Mouse (Mus musculus) embryo, embryonic 11.5 days (tissue): ENCODE measurements around the gene Bcl2l1.

ENCODE experiments used
- DNase-seq: peaks from one replicate; pipeline ENCODE4 v3.0.0-alpha.2; 2012; ENCODE audit warnings: low read depth, low spot score

Gene Bcl2l1

DNA sequence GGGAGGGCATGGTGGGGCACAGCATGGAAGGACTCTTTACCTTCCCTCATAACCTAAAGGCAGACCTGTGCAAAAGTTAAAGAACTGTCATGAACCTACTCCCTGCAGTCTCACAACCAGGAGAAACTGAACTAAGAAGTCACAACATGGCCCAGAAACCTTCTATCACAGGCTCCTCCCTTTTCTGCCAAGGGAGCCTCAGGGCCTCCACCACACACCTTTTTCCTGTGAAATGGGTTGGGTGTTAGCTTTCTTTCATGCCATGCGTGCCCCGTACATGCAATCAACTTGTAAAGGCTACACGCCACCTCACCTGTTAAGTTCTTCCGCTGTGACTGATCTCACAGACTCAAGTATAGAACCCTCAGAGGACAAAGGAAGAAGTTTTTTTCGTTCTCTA is 28.4 kb downstream of the Bcl2l1 start:
- no peak for DNase-seq

- DNase-seq: no peak
Measured at GRCm38 (mm10) chr2:152802303-152802702, 29.2 kb downstream of the Bcl2l1 start.

DNA sequence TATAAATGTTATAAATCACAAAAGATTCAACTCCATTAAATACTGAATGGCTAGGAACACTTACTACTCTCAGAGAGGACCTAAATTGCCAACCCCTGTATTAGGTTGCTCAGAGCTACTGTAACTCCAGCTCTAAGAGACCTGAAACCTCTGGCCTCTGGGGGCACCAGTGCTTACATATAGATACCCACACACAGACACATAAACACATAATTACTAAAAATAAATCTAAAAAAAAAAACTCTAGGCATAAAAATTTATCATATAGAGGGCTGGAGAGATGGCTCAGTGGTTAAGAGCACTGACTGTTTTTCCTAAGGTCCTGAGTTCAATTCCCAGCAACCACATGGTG is 30.8 kb downstream of the Bcl2l1 start:
- DNase-seq: no peak

GRCm38 (mm10) chr2:152799954-152800761 is 31.4 kb downstream of the Bcl2l1 start:
- no peak for DNase-seq

DNA sequence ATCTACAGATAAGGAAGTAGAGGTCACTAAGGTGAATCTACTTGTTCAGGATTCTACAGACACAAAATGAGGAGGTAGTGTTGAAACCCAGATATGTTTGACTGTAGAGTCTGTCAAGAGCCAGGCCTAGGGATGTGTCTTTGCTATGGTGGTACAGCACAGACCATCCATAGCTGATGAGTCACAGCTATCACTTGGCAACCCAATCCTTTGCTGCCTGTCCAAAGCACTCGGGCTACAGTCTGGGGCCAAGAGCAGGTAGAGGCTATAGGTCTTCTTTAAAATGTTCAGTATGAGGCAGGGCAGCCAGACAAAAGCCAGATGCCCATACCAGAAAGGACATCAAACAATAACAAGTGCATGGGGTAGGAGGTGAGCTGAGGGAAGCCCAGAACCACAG is 33.9 kb downstream of the Bcl2l1 start:
- no peak for DNase-seq

DNA sequence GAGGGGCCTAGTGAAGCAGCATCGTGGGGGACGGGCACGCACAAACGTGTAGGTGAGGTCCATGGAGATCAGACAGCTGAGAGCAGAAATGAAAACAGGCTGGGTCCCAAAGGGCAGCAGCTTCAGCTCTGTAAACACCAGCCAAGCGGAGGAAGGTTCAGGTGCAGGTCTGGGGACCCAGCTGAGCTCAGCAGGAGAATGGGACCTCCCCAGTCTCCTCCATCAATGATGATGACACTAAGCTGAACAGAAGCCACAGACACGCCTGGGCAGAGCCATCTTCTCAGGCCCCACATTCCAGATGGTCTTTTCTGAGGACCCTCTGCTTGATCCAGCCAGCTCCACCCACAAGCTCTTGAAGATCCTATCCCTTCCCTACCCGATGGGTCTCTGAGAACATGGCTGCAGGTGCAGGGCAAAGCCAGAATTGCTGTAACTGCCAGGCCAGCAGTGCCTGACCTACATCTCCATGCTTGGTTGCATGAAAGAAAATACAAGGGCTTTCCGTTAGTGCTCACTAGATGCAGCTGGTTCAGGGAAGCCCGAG is 37.2 kb downstream of the Bcl2l1 start:
- no peak for DNase-seq

DNA sequence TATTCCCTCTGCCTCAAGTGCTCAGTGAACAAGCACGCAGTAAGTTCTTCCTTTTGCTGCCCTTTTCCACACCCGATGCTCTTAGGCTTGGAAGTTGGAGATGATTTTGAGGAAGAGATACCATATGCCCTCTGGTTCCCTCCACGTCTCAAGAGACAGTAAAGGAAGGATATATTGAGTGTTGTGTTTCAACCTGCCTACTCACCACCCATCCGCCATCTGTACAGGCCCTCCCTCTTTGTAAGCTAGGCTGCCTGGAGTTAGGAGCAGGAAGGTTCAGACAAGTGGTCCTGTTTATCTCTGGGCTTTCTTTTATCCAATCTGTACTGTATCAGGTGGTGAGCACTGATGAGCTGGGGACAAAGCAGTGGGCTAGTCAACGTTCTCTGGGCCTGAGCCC is 38.1 kb downstream of the Bcl2l1 start:
- no peak for DNase-seq

DNA sequence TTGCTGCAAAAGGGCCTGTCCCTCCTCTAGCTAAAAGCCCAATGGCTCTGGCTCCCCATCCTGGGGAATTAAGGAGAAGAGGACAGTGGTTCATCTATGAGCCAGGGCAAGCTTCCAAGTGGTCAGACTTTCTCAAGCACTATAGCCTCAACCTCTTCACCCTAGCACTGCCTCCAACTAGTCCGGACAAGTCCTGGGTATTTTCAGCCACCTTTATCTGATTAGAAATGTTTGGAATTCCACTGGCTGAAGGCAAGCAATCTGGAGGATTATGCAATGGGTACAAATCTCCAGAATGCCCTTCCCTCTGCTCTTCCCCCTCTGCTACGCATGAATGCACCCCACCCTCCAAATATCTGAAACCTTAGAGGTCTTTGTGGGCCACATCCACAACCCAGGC is 39.1 kb downstream of the Bcl2l1 start:
- DNase-seq: no peak

GRCm38 (mm10) chr2:152789591-152789999 is 41.9 kb downstream of the Bcl2l1 start:
- no peak for DNase-seq

GRCm38 (mm10) chr2:152788892-152789421 is 42.6 kb downstream of the Bcl2l1 start:
- no peak for DNase-seq

GRCm38 (mm10) chr2:152787543-152787942 is 44.0 kb downstream of the Bcl2l1 start:
- no peak for DNase-seq

GRCm38 (mm10) chr2:152787136-152787535 is 44.4 kb downstream of the Bcl2l1 start:
- no peak for DNase-seq

- DNase-seq: no peak
Measured at GRCm38 (mm10) chr2:152785446-152786350, 45.8 kb downstream of the Bcl2l1 start.

- DNase-seq: no peak
Measured at GRCm38 (mm10) chr2:152784640-152785039, 46.9 kb downstream of the Bcl2l1 start.

- no peak for DNase-seq
Measured at GRCm38 (mm10) chr2:152783241-152783640, 48.3 kb downstream of the Bcl2l1 start.

DNA sequence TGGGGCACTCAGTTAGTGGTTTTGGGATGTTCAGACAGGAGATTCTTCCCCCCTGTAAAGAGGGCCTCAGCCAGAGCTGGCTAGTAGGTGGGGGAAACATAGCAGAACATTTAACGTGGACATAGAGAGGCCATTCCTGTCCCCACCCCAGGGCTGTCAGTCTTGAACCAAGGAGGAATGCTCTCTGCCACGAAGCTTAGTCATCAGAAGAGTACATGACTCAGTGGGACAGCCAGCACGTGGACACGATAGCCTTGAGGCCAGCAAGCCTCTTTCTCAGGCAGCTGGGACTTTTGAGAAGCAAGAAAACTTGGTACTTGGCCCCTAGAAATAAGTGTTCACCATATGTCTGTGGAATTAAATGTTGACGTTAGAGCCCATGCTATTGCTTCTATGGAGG is 48.9 kb downstream of the Bcl2l1 start:
- DNase-seq: no peak

GRCm38 (mm10) chr2:152781031-152781711 is 50.4 kb downstream of the Bcl2l1 start:
- no peak for DNase-seq

DNA sequence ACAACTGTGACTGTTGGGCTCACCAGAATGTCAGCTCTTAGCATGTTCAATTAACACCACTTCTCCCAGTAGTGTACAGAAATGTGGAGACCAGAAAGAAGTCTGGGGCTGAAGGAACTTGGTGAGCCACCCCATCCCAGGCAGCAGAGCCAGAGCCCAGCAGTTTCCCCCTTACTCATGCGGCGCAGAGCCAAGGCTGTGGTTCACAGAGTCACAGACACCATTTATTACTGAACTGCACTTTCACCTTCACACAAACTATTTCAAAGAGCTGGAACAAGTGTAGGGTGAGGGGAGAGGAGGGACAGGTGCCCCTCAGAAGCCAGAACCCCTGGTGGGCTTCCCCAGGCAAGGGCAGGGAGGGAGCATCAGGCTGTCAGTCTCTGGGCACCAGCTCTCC is 51.1 kb downstream of the Bcl2l1 start:
- DNase-seq: no peak

DNA sequence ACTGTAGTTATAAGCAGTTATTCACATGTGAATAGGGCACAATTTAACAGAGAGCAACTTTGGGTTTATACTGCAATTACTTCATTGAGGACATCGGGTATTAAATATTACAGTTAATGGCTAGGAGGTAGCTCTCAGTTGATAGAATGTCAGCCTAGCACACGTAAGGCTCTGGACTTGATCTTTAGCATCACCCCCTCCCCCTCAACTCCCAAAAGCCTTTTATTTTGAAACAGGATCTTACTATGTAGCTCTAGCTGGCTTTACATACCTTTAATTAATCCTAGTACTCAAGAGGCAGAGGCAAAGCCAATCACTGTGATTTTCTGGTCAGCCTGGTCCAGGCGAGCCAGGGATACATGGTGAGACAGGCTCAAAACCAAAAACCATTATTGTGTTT is 54.4 kb downstream of the Bcl2l1 start:
- DNase-seq: no peak

DNA sequence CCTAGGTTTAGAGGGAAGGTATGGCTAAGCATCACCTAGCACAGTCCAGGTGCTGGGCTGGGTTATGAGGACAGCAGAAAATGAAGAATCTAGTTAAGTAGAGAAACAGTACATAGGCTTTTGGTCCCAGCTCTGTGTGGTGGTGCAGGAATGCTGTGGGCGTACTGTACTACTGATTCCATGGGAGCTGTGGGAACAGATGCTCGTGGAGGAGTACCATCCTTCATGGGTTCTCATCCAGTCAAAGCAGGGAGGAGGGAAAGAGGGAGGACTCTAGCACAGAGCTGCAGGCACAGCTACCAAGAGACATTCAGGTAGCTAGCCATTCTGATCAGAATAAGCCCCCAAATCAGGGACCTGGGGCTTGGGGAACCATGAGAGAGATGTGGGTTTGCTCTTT is 55.1 kb downstream of the Bcl2l1 start:
- no peak for DNase-seq

- no peak for DNase-seq
Measured at GRCm38 (mm10) chr2:152776019-152776418, 55.5 kb downstream of the Bcl2l1 start.

DNA sequence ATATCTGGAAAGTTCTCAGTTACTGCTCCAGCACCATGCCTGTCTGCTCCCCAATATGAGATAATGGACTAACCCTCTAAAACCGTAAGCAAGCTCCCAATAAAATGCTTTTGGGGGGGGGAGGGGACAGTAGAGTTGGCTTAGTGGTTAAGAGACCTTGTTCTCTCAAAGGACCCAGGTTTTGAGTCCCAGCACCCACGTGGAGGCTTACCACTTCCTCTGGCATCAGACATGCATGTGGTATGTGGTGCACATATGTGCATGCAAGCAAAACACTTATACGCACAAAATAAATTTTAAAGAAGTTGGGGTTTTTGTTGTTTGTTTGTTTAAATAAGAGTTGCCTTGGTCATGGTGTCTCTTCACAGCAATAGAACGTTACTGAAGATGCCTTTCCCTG is 56.2 kb downstream of the Bcl2l1 start:
- DNase-seq: no peak
